In the genomic region with DNA sequence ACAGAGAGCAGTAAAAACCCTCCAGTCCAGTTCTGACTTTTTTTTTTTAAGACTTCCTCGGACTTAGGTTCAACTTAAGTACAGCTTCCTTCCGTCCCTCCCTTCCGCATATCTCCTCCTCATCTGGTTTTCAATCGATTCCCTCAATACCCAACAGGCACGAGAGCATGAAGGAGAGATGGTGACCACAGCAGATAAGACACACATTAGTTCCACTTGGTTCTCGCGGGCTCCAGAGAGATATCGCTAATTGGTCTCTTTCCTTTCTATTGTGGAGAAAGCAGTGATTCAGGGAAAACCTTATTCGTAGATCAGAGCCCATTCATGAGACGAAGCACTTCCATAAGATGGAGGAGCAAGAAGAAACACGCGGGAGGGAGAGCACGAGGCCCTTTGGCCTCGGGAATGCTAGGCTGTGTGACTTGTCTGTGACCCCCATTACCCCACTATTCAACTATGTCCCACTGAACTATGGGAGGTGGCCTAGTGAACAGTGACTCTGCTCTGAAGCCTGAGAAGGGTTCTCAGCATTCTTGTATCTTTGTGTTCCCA, we compare ENCODE assay signal across 18 mouse cellular contexts.
A peak's percentile ranks its signal among the peaks of the same experiment; 100 is the strongest.
DNase-seq lines count a peak whose midpoint lies in the region; ATAC-seq and TF ChIP-seq lines count a peak whose summit lies in the region.
"Had no signal": no experiment of that assay in that cellular context is flagged by ENCODE, and none has a peak within 500 bp of the region (broad histone marks: within the 10 kb centered on the region; RNA-seq: fewer than 3 reads in every experiment).

No protein-coding gene starts in this region.

- 0 out of 2 replicates have a peak overlapping the region, but pooled peaks have one; percentile 20 for H3K27ac ChIP-seq in gastrocnemius, adult 2 months
- 0 out of 2 replicates have a peak overlapping the region, but pooled peaks have one; percentile 1 for H3K27ac ChIP-seq in kidney, embryonic 15.5 days
- 0 out of 2 replicates have a peak overlapping the region, but pooled peaks have one; percentile 32 for H3K27ac ChIP-seq in liver, embryonic 11.5 days (ENCODE audit: low read depth, low read length)
- peak overlapping the region; percentile 49 for H3K27ac ChIP-seq in stomach, embryonic 16.5 days (ENCODE audit: low read length)
- no peak overlapping the region for H3K27ac ChIP-seq in midbrain, embryonic 11.5 days (ENCODE audit: low read depth, low read length)
- H3K27ac ChIP-seq: forebrain, embryonic 12.5 days; midbrain, embryonic 10.5 days had no signal

- no peak overlapping the region for H3K9ac ChIP-seq in kidney, embryonic 15.5 days
- no peak overlapping the region for H3K9ac ChIP-seq in liver, embryonic 11.5 days (ENCODE audit: low read depth, low read length)
- H3K9ac ChIP-seq in stomach, embryonic 16.5 days (ENCODE audit: low read length): no peak overlapping the region
- no peak overlapping the region for H3K9ac ChIP-seq in midbrain, embryonic 11.5 days (ENCODE audit: low read length)
- H3K9ac ChIP-seq: forebrain, embryonic 12.5 days had no signal

- TF ChIP-seq CTCF in gastrocnemius, adult 2 months (IDR thresholded peaks at IDR 0.05): no peak

- H3K4me1 ChIP-seq in kidney, embryonic 15.5 days: peaks cover 22% of the 10 kb centered on the region
- peaks cover 39% of the 10 kb centered on the region for H3K4me1 ChIP-seq in liver, embryonic 11.5 days (replicated peaks; ENCODE audit: control insufficient read depth, insufficient read depth, low read length)
- H3K4me1 ChIP-seq in stomach, embryonic 16.5 days (ENCODE audit: control insufficient read depth, insufficient read depth, low read length): peaks cover 17% of the 10 kb centered on the region; the same call in 1 of the 2 replicates
- no peaks in the 10 kb centered on the region for H3K4me1 ChIP-seq in midbrain, embryonic 11.5 days (ENCODE audit: control insufficient read depth, insufficient read depth, low read length)

- no peak for DNase-seq in gastrocnemius, adult 2 months
- no peak for DNase-seq in gastrocnemius, postnatal 36 days
- no peak for DNase-seq in kidney, adult 11 months
- DNase-seq in liver, embryonic 11.5 days (ENCODE audit: low spot score): no peak
- no peak for DNase-seq in cerebellum, postnatal 10 days
- no peak for DNase-seq in midbrain, embryonic 11.5 days (ENCODE audit: low spot score, missing footprints)
- DNase-seq: adrenal gland, adult 2 months; cerebellum, adult 11-12 months; kidney, adult 18-20 months; kidney, postnatal 4 days; layer of hippocampus, postnatal 36 days; retina, postnatal 1 day; thymus, postnatal 25 days had no signal

- no peaks in the 10 kb centered on the region for H3K36me3 ChIP-seq in kidney, embryonic 15.5 days
- H3K36me3 ChIP-seq in liver, embryonic 11.5 days (ENCODE audit: control insufficient read depth, insufficient read depth, low read length): no peaks in the 10 kb centered on the region
- no peaks in the 10 kb centered on the region for H3K36me3 ChIP-seq in stomach, embryonic 16.5 days (ENCODE audit: control insufficient read depth, insufficient read depth, low read length)
- H3K36me3 ChIP-seq in midbrain, embryonic 11.5 days (ENCODE audit: control insufficient read depth, insufficient read depth, low read length): no peaks in the 10 kb centered on the region
- H3K36me3 ChIP-seq: forebrain, embryonic 12.5 days; limb, embryonic 10.5 days; midbrain, embryonic 10.5 days had no signal

- H3K27me3 ChIP-seq in kidney, embryonic 15.5 days: peaks cover 3% of the 10 kb centered on the region; the same call in 1 of the 2 replicates
- H3K27me3 ChIP-seq in liver, embryonic 11.5 days (replicated peaks; ENCODE audit: control insufficient read depth, insufficient read depth, low read length): no peaks in the 10 kb centered on the region
- H3K27me3 ChIP-seq in stomach, embryonic 16.5 days (ENCODE audit: control insufficient read depth, insufficient read depth, low read length): no peaks in the 10 kb centered on the region
- H3K27me3 ChIP-seq in midbrain, embryonic 11.5 days (ENCODE audit: control insufficient read depth, insufficient read depth, low read length): no peaks in the 10 kb centered on the region

- intact Hi-C loops in gastrocnemius, adult 2 months (cut with DNase I): no loop called here
- intact Hi-C loops in gastrocnemius, postnatal 36 days (cut with DNase I): no loop called here

- no peak overlapping the region for H3K4me3 ChIP-seq in gastrocnemius, adult 2 months
- H3K4me3 ChIP-seq in kidney, embryonic 15.5 days (replicated peaks): no peak overlapping the region
- peak overlapping the region; percentile 8; the same call in 1 of the 2 replicates for H3K4me3 ChIP-seq in liver, embryonic 11.5 days (ENCODE audit: low read depth, low read length)
- H3K4me3 ChIP-seq in stomach, embryonic 16.5 days (replicated peaks; ENCODE audit: low read length): no peak overlapping the region
- H3K4me3 ChIP-seq in midbrain, embryonic 11.5 days (ENCODE audit: low read depth, low read length): no peak overlapping the region
- H3K4me3 ChIP-seq: forebrain, embryonic 12.5 days; limb, embryonic 10.5 days; midbrain, embryonic 10.5 days had no signal

- H3K9me3 ChIP-seq in kidney, embryonic 15.5 days (replicated peaks): no peaks in the 10 kb centered on the region
- no peaks in the 10 kb centered on the region for H3K9me3 ChIP-seq in liver, embryonic 11.5 days (ENCODE audit: control insufficient read depth, low read length)
- H3K9me3 ChIP-seq in stomach, embryonic 16.5 days (replicated peaks; ENCODE audit: control insufficient read depth, low read length): no peaks in the 10 kb centered on the region
- H3K9me3 ChIP-seq in midbrain, embryonic 11.5 days (ENCODE audit: control insufficient read depth, low read length): no peaks in the 10 kb centered on the region
- H3K9me3 ChIP-seq: forebrain, embryonic 12.5 days; limb, embryonic 10.5 days; midbrain, embryonic 10.5 days had no signal

- ATAC-seq in kidney, embryonic 15.5 days (replicated peaks; ENCODE audit: low FRiP score): no peak
- ATAC-seq in liver, embryonic 11.5 days (replicated peaks; ENCODE audit: low FRiP score): no peak
- no peak for ATAC-seq in stomach, embryonic 16.5 days (ENCODE audit: insufficient read depth, low FRiP score)
- ATAC-seq in midbrain, embryonic 11.5 days (ENCODE audit: low FRiP score): no peak

- 71% methylated on average over 14 of the region's 14 CpGs for WGBS in kidney, embryonic 15.5 days
- 41% methylated on average over 14 of the region's 14 CpGs for WGBS in liver, embryonic 11.5 days
- WGBS in stomach, embryonic 16.5 days: 74% methylated on average over 14 of the region's 14 CpGs
- 90% methylated on average over 14 of the region's 14 CpGs for WGBS in midbrain, embryonic 11.5 days

- H3K4me2 ChIP-seq in kidney, embryonic 15.5 days: no peak overlapping the region
- H3K4me2 ChIP-seq in liver, embryonic 11.5 days: peak overlapping the region; percentile 28
- H3K4me2 ChIP-seq in stomach, embryonic 16.5 days (ENCODE audit: low read depth, low read length): peak overlapping the region; percentile 25
- no peak overlapping the region for H3K4me2 ChIP-seq in midbrain, embryonic 11.5 days
- H3K4me2 ChIP-seq: forebrain, embryonic 12.5 days had no signal

Comparison
In these comparisons a context has a peak if more than half of its experiments do, and no peak if none do; other contexts are left out.
1. H3K4me2 ChIP-seq: peak in liver, embryonic 11.5 days (single experiment) and stomach, embryonic 16.5 days (single experiment); none in kidney, embryonic 15.5 days (single experiment) and midbrain, embryonic 11.5 days (single experiment).